Mouse (Mus musculus): ENCODE measurements around the gene Patz1. TPM values are rescaled to one million over a fixed set of nuclear protein-coding genes. Genes with fewer than 3 reads are reported as not detected.

The Patz1 gene
- total RNA-seq (2021): 10 to 100 TPM; 52.1 to 54.1 TPM

DNA sequence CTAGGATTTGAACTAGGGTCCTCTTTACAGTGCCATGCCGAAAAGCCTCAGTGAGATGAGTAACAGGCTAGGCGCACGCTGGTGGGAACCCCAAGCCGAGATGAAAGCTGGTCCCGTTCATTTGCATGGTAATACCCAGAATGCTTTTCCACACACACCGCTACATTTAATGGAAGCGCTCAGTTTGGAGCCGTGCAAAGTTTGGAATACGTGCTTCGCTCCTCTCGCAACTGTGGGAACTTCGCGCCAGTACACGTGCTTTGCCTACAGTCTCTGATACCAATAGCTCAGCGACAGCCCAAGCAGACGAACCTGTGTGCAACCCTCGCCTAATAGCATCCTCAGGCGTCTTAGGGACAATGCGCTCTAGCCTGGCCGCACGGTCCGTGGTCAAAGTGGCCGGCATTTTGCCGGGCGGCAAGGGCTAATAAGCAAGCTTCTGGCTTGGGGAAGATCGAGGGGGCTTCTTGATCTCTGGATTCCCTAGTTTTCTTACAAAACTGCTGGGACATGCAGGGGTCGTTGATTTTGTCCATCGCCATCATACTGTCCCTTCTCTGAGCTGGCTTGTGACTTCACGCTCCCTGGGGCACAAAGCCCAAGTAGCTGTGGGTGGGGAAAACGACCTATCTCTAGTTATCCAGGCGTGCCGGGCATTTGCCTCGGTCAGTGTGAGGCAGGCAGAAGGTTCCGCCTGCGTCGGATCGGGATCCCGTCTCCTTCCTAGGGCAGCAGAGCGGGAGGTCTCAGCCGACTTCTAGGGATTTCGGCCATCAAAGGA is at the start of gene Patz1:
Gene Patz1, plus strand, starts transcription at position 354 of the 781 bp plus-strand sequence.
- DNase-seq: no peak

DNA sequence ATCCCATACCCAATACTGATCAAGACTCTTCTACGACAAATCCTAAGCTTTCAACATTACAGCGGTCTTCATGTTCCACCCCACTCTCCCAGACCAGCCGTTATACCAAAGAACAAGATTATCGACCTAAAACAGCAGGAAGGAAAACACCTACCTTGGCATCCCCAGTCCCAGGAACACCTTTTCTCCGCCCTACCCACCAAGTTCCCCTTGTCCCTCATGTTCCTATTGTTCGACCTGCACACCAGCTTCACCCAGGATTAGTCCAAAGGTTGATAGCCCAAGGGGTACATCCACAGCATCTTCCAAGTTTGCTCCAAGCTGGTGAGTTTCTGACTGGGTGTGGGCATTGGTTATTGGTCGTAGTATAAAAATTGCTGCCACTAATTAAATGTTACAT is 46.3 kb upstream of the Patz1 start:
- DNase-seq: no peak

DNA sequence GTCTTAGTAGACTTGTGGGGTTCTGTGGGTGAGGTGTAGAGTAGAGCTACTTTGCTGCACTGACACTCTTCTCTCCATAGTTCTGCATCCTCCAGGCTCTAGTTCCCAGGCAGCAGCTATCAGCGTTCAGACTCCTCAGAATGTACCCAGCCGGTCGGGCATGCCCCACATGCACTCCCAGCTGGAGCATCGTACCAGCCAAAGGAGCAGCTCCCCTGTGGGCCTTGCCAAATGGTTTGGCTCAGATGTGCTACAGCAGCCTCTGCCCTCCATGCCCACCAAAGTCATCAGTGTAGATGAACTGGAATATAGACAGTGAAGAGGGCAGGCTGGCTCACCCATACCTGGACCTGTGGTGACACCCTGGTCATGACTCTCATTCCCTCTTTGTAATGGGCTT is 44.9 kb upstream of the Patz1 start:
- peak; percentile 27 to 39 for DNase-seq

DNA sequence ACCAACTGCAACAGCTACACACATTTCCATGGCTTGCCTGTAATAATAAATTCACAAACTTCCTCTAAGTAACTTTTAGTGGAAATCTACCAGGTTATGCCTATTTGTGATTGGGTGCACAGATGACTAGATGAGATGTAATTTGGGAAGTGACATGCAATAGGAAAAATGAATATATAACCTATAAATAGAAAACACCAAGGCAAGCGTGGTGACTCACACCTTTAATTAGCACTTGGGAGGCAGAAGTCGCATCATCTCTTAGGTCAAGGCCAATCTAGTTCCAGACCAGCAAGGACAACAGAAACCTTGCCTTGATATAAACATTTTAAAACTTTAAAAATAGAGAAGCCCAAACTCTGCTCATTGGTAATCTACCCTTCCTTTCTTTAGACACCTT is 41.3 kb upstream of the Patz1 start:
- no peak for DNase-seq

DNA sequence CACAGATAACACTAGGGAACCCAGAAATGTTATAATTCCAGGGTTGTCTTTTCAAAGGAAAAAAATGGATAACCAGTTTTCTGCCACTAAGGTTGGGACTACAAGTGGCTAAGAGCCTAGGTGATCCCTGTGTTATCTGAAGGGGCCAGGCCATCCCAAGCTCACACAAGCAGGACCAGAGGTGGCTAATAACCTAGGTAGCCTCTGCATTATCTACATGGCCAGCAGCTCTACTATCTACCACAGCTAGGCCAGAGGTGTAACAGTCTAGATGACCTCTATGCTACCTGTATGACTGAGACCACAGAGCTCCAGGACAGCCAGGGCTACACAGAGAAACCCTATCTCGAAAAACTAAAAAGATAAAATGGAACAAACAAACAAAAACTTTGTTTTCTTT is 29.1 kb upstream of the Patz1 start:
- no peak for DNase-seq

DNA sequence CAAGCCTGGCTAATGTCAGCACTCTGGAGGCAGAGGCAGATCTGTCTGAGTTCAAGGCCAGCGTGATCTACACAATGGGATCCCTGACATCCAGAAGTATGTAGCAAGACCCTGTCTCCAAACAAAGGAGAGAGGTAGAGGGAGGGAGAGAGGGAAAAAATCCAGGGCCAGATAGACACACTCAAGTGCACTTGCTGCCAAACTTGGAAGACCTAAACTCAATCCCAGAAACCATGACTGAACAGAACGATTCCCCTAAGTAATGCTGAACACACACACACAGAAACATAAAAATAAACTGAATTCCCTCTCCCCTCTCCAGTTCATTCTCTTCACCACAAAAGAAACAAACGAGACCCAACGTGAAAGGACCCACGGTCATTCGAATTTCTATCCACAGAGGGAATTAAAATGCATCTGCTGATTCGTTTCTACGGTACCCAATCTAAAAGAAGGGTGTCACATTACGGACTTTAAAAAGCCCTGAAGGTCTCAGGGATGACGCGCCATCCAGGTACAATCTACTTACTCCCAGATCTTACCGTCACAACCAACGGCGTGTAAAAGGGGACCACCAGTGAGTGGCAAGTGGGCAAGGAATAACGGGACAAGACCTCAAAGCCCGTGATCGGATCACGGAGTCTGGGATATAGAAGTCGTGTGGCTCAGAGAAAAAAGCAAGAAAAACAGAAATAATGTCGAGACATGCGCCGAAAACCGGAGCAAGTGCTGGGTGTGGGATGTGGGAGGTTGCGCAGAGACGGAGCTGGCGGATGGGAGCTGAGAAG is 23.2 kb upstream of the Patz1 start:
- no peak for DNase-seq

DNA sequence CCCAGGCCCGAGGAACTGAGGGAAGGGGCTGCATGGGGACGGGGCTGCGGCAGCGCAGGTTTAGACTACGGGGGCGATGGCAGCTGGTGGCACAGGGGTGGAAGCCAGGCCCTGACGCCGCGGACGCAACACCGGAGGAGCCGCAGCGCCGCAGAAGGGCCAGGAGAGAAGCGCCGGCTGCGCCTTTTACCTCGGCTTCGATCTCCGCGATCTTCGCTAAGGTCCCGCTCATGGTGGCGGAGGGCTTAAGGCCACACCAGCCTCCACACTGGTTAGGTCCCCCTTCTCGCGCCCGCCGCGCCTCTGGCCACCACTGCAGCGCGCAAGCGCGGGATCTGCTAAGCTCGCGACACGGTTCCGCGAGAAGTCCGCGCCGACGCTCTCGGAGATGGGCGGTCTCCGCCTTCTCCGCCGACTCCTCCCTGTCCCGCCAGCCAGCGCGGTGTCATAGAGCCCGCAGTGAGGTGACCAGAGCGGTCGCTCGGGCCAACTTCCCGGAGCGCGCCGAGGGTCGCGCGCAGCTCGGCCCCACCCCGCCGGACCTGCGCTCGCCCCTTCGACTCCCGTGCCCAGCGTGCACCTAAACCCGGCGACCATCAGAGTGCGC is 22.5 kb upstream of the Patz1 start, which contains the start of gene Drg1:
Gene Drg1, minus strand, starts transcription at position 337 of the 607 bp plus-strand sequence.
- DNase-seq: peak; percentile 92 to 94

DNA sequence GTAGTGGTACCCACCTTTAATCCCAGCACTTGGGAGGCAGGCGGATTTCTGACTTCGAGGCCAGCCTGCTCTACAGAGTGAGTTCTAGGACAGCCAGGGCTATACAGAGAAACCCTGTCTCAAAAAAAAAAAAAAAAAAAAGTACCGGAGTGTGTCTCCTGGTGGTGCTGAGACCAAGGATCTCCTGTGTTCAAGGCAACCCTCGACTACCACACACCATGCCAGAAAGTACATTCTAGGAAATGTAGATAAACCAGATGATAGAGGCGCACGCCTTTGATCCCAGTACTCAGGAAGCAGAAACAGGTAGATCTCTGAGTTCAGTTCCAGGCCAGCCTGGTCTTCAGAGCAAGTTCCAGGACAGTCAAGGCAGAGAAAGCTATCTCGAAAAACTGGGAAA is 21.5 kb upstream of the Patz1 start:
- DNase-seq: no peak

DNA sequence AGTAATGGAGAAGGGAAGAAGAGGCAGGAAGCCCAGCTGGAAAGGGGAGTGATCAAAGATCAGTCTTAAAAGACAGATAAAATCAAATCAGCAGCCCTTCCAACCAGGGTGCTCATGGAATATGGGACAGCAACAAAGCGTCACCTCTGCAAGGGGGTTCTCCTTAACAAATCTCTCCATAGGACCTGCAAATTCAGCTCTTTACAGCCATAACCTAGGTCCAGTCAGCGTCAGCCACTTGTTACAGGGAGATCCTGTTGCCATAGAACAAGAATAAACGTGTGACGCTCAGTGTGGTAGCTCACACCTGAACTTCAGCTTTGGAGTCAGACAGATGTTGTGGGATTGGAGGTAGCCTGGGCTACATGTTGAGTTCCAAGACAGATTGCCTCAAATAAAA is 19.4 kb upstream of the Patz1 start:
- DNase-seq: no peak

DNA sequence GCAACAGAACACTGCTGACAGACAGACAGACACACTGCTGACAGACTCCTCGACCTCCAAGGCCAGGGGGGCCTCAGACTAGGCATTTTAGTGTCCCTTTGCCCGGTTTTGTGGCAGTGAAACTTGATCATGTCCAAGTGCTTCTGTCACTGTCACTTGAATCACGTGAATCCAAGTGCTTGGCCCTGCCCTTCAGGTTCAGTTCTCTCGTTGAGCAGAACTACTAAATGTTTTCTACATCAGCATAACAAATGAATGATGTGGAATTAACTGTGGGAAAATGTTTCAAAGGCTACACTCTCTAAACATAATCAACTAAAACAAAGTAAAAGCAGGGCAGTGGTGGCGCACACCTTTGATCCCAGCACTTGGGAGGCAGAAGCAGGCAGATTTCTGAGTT is 10.3 kb upstream of the Patz1 start:
- no peak for DNase-seq

DNA sequence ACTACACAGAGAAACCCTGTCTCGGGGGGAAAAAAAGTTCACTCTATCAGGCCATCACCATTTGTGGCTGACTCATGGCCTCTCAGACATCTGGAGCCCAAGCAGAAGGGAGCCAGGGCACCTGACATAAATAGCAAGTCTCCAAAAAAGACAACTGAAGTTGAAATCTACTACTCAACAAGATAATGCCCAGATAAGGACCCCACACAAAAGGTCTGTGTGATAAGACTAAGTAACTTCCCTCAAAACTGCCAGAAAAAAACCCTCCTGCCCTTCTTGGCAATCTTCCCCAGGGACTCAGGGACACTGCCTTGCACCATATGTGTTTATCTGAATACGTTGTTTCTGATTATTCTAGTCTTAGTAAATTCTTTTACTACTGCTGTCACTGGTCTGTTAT is 8.9 kb upstream of the Patz1 start:
- DNase-seq: no peak

DNA sequence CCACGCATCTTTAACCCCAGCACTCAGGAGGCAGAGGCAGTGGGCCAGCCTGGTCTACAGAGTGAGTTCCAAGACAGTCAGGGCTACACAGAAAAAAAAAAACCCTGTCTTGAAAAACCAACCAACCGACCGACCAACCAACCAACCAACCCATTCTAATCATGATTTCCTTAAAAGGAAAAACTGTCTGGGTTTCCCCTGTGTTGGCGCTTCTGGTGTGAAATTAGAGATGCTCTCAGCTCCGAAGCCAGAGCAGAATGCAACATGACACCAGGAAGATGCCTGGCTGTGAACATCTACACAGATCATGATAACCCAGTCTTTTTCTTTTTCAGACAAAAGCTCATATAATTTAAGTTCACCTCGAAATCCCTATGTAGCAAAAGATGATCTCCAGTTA is 5.8 kb upstream of the Patz1 start:
- no peak for DNase-seq

DNA sequence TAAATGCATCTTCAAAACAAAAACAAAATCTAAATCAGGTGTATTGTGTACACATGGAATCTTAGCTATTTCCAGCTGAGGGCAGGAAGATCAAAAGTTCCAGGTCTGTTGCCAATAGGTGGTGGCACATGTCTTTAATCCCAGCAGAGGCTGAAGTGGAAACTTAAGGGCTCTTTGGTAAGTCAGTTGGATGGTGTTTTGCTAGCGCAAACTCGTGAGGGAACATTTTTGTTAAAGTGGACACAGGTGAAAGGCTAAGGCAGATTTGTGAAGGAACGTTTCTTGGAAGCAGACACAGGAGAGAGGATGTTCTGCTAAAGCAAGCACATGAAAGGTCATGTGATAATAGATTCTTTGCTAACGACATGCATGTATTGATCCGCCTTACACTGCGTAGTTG is 5.0 kb upstream of the Patz1 start:
- DNase-seq: no peak

DNA sequence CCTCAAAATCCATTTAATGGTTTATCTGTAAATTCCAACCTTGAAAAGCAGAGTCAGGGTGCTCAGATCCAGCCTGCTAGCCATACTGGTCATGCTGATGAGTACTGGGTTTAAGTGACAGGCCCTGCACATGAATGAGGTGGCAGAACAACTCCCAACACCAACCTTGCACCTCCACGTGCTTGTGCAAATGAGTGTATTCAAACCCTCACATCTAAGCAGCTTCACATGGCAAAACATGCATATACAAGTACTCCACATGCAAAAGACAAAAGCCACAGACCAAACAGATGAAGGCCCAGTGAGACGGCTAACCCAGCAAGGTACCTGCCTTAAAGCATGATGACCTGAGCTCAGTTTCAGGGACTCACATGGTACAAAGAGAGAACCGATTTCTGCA is 2.7 kb upstream of the Patz1 start:
- no peak for DNase-seq

DNA sequence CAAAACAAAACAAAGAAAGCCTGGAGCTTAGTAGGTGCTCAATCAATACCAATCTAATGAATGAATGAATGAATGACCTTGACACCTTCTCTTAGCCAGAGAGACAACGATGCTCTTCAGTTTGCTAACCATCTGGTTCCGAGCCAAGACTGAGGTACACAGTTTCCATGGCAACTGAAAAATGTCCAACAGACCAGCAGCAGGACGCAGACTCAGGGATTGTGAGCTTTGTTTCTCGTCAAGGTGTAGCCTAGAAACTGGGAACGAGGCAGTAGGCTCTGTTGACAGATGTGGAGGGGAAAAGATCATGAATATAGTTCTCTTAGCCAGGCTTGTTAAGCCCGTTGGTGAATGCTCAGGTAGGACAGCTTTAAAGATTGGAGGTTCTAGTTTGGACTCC is 1.5 kb upstream of the Patz1 start:
- DNase-seq: no peak

DNA sequence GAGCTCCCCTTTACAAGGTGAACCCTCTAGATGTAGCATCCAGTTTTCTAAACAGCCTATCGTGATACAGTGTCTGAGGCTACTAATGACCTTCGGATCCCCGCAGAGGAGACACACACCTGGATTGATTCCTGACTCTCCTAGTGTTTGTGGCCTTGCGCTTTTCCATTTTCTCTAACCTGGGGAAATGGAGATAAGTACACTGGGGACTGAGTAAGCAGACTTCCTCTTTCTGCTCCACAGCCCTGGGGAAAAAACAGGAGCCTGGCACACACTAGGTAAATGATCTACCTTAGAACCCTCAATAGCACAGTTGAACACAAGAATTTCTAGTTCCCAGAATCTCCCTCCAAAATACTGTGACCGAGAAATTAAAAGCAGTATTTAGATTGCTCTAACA is 753 bp upstream of the Patz1 start:
- DNase-seq: no peak

DNA sequence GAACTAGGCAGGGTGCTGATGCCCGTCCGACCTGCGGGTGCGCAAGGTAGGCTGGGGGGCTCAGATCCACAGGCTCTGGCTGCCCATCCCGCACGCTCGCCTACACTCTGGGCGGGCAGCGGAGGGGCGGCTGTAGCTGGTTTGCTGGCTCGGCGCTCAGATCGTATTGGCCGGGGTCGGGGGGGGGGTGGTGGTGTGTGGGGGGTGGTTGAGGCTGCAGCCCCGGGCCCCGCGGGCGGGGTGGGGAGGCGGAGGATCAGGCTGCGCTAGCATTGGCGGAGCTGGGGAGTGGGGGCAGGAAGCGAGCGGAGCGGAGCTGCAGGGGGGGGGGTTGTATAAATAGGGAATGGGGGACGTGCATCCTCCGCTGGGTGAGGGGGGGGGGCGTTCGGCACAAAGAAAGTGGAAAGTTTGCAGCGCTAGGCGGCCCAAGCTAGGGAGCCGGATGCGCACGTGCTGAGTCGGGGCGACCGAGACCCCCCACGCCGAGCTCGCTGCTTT is 678 bp downstream of the Patz1 start:
- peak in 1 of 2 experiments; percentile 69 for DNase-seq

DNA sequence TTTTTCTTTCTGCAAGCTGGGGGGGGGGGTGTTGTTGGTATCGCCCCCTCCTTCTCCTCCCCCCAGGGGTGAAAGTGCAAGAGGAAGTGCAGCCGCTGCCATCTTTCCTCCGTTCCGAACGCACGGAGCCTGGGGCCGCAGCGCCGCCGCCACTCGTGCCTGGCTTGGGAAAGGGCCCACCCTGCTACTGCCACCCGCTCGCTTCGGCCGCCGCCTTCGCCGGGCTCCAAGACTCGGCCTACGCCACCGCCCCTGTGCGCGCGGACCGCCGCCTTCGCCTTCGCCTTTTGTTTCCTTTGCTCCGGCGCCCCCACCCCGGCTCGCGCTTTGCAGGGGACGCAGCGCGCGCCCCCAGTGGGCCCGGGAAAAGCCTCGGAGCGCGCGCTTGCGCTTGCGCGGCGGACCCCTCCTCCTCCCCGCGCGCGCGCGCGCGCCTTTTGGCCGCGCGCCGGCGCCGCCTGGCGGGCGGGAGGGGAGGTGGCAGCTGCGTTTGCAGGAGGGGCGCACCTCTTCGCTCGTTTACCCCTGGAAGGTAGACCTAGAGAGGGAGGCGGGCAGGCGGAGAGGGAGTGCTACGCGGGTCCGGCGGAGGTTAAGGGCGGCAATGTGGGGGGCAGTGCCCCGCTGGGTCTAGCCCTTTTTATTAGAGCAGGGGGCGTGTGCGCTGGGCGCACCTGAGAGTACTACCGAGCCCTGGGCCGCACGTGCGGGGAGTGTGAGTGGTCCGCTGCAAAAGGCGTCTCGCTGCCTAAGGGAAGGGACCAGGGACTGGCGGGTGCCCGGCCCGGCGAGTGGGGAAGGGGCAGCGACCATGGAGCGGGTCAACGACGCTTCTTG is 1.3 kb downstream of the Patz1 start:
- DNase-seq: peak; percentile 88 to 90

DNA sequence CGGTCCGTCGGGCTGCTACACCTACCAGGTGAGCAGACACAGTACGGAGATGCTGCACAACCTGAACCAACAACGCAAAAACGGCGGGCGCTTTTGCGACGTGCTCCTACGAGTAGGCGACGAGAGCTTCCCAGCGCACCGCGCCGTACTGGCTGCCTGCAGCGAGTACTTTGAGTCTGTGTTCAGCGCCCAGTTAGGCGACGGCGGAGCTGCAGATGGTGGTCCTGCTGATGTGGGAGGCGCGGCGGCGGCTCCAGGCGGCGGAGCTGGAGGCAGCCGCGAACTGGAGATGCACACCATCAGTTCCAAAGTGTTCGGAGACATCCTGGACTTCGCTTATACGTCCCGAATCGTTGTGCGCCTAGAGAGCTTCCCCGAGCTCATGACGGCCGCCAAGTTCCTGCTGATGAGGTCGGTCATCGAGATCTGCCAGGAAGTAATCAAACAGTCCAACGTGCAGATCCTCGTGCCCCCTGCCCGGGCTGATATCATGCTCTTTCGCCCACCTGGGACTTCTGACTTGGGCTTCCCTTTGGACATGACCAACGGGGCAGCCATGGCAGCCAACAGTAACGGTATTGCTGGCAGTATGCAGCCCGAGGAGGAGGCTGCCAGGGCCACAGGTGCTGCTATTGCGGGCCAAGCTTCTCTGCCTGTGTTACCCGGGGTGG is 2.1 kb downstream of the Patz1 start:
- peak; percentile 64 to 71 for DNase-seq

DNA sequence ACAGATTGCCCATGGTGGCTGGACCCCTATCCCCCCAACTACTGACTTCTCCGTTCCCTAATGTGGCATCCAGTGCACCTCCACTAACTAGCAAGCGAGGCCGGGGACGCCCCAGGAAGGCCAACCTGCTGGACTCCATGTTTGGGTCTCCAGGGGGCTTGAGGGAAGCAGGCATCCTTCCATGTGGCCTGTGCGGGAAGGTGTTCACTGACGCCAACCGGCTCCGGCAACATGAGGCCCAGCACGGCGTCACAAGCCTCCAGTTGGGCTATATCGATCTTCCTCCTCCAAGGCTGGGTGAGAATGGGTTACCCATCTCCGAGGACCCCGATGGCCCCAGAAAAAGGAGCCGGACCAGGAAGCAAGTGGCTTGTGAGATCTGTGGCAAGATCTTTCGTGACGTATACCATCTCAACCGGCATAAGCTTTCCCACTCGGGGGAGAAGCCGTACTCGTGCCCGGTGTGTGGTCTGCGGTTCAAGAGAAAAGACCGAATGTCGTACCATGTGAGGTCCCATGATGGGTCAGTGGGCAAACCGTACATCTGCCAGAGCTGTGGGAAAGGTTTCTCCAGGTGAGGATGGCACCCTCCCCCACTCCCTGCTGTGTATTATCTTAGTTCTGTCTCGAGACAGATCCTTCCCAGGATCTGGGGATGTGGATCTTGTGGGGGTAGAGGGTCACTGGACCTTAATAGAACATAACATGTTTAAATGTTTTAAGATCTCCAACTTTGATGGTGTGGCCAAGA is 2.8 kb downstream of the Patz1 start:
- DNase-seq: peak in 1 of 2 experiments; percentile 41

DNA sequence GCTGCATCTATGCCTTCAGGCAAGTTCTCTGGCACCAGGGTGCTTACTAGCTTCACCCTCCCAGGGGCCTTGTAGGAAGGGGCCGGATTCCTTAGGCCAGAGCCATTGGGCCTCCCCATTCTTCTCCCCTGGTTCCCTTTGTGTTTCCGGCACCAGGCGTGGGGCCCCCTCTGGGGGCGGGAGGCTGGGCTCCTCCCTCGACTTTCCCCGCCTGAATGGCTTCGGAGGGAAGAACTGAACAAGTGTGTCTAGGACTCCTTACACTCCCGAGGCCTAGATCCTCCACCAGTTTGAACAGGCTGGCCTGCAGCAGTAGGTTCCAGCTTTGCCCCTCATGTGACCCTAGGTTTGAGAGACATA is 3.4 kb downstream of the Patz1 start:
- DNase-seq: no peak

Data from layer of hippocampus, postnatal 36 days (tissue).